Mouse (Mus musculus): Measurements from ENCODE around the gene Glod4. TPM values are rescaled to one million over a fixed set of nuclear protein-coding genes. Genes with fewer than 3 reads are reported as not detected.
A peak's percentile ranks its signal among the peaks of the same experiment; 100 is the strongest.

Gene Glod4
- polyA plus RNA-seq, 1 experiment from 2014 or later: 126 TPM

DNA sequence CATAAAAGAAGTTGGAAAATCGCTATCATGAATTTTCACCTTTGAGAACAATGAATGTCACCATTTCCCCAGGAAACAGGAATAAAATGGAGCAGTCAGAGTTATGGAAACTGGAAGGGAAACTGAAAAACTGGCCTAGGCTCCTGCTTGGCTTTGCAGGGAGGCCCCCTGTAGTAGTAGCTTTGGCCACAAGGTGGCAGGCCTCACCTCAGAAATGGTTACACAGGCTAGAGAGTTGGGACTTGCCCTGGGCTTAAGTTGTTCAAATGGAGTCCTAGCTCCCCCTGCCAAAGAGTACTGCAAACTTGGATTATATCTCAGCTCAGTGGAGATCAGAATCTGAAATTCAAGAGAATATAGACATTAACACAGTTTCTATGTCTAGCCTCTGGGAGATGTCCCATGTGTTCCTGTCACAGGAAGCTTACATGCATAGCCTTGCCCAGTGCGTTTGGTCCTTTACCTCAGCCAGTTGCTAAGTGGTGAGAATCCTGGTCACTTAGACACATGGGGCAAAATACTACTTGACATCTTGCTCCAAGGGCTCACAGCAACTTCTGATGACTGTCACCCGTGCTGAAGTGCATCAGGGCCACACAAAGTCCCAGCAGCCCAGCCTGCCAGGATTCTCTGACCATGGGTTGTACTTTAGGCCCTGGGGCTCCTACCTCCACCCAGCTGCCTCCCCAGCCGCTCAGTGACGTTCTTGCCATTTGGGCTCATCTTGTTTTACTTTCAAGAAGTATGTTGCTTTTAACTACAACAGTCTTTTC lies 9.8 kb upstream of the Glod4 start:
- no peaks in the 10 kb centered on the region for H3K27me3 ChIP-seq (ENCODE audit: control insufficient read depth, insufficient read depth, low read length)
- ATAC-seq (ENCODE audit: insufficient read depth, low FRiP score): peak; percentile 79; the same call in 1 of the 2 replicates
- WGBS: 44% methylated on average over 5 of the region's 5 CpGs
- H3K36me3 ChIP-seq (ENCODE audit: control insufficient read depth, insufficient read depth, low read length): no peaks in the 10 kb centered on the region
- no peak overlapping the region for H3K9ac ChIP-seq (ENCODE audit: low read length)
- peak overlapping the region; percentile 46 for H3K27ac ChIP-seq (ENCODE audit: low read length)
- H3K4me1 ChIP-seq (ENCODE audit: control insufficient read depth, insufficient read depth, low read length): peaks cover 9% of the 10 kb centered on the region
- H3K4me2 ChIP-seq (ENCODE audit: low read depth, low read length): no peak overlapping the region
- H3K9me3 ChIP-seq (replicated peaks; ENCODE audit: control insufficient read depth, low read length): no peaks in the 10 kb centered on the region
- no peak overlapping the region for H3K4me3 ChIP-seq (replicated peaks; ENCODE audit: low read length)

GRCm38 (mm10) chr11:76252036-76252435 lies 8.5 kb upstream of the Glod4 start:
- Histone ChIP-seq H3K4me2 (ENCODE audit: low read depth, low read length) (no peak overlapping the region), H3K36me3 (ENCODE audit: control insufficient read depth, insufficient read depth, low read length) (no peaks in the 10 kb centered on the region), H3K27ac (ENCODE audit: low read length) (peak overlapping the region; percentile 71), H3K4me3 (replicated peaks; ENCODE audit: low read length) (no peak overlapping the region), H3K4me1 (ENCODE audit: control insufficient read depth, insufficient read depth, low read length) (peaks cover 9% of the 10 kb centered on the region), H3K9ac (ENCODE audit: low read length) (no peak overlapping the region), H3K9me3 (replicated peaks; ENCODE audit: control insufficient read depth, low read length) (no peaks in the 10 kb centered on the region), H3K27me3 (ENCODE audit: control insufficient read depth, insufficient read depth, low read length) (no peaks in the 10 kb centered on the region)
- WGBS: 46% methylated on average over 3 of the region's 3 CpGs
- no peak for ATAC-seq (ENCODE audit: insufficient read depth, low FRiP score)

DNA sequence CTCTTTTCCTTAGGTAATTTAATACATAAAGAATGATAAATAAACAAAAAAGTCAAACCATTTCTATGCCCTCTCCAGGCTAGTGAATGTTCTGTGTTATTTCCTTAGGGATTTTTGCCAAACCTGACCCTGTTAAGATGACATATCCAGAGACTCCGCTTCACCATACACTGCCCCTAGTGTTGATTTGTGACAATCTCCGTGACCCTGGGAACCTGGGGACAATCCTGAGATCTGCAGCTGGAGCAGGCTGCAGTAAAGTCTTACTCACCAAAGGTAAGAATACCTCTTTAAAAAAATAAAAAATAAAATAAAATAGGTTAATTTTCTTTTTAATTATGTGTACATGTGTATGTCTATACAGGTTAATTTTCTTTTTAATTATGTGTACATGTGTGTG lies 3.7 kb upstream of the Glod4 start:
- no peak overlapping the region for H3K27ac ChIP-seq (ENCODE audit: low read length)
- peaks cover 8% of the 10 kb centered on the region for H3K4me1 ChIP-seq (ENCODE audit: control insufficient read depth, insufficient read depth, low read length)
- no peaks in the 10 kb centered on the region for H3K9me3 ChIP-seq (replicated peaks; ENCODE audit: control insufficient read depth, low read length)
- no peak overlapping the region for H3K4me2 ChIP-seq (ENCODE audit: low read depth, low read length)
- H3K4me3 ChIP-seq (replicated peaks; ENCODE audit: low read length): no peak overlapping the region
- no peak for ATAC-seq (ENCODE audit: insufficient read depth, low FRiP score)
- H3K36me3 ChIP-seq (ENCODE audit: control insufficient read depth, insufficient read depth, low read length): 0 out of 2 replicates have a peak, but pooled peaks cover 5% of the 10 kb centered on the region
- no peaks in the 10 kb centered on the region for H3K27me3 ChIP-seq (ENCODE audit: control insufficient read depth, insufficient read depth, low read length)
- H3K9ac ChIP-seq (ENCODE audit: low read length): no peak overlapping the region
- WGBS: 51% methylated on average over 2 of the region's 2 CpGs

GRCm38 (mm10) chr11:76246439-76246838 lies 2.9 kb upstream of the Glod4 start:
- H3K4me3 ChIP-seq (replicated peaks; ENCODE audit: low read length): no peak overlapping the region
- H3K27me3 ChIP-seq (ENCODE audit: control insufficient read depth, insufficient read depth, low read length): no peaks in the 10 kb centered on the region
- H3K4me1 ChIP-seq (ENCODE audit: control insufficient read depth, insufficient read depth, low read length): peaks cover 13% of the 10 kb centered on the region
- H3K27ac ChIP-seq (ENCODE audit: low read length): no peak overlapping the region
- 0 out of 2 replicates have a peak, but pooled peaks cover 5% of the 10 kb centered on the region for H3K36me3 ChIP-seq (ENCODE audit: control insufficient read depth, insufficient read depth, low read length)
- no peak overlapping the region for H3K4me2 ChIP-seq (ENCODE audit: low read depth, low read length)
- H3K9me3 ChIP-seq (replicated peaks; ENCODE audit: control insufficient read depth, low read length): no peaks in the 10 kb centered on the region
- no peak for ATAC-seq (ENCODE audit: insufficient read depth, low FRiP score)
- no peak overlapping the region for H3K9ac ChIP-seq (ENCODE audit: low read length)

- no peak for ATAC-seq (ENCODE audit: insufficient read depth, low FRiP score)
Measured at GRCm38 (mm10) chr11:76243811-76244546, 454 bp upstream of the Glod4 start.

GRCm38 (mm10) chr11:76239750-76240149 lies 3.8 kb downstream of the Glod4 start:
- Histone ChIP-seq H3K9me3 (replicated peaks; ENCODE audit: control insufficient read depth, low read length) (no peaks in the 10 kb centered on the region), H3K36me3 (ENCODE audit: control insufficient read depth, insufficient read depth, low read length) (0 out of 2 replicates have a peak, but pooled peaks cover 7% of the 10 kb centered on the region), H3K4me3 (replicated peaks; ENCODE audit: low read length) (no peak overlapping the region), H3K9ac (ENCODE audit: low read length) (no peak overlapping the region), H3K27ac (ENCODE audit: low read length) (no peak overlapping the region), H3K4me1 (ENCODE audit: control insufficient read depth, insufficient read depth, low read length) (peaks cover 13% of the 10 kb centered on the region), H3K4me2 (ENCODE audit: low read depth, low read length) (no peak overlapping the region), H3K27me3 (ENCODE audit: control insufficient read depth, insufficient read depth, low read length) (no peaks in the 10 kb centered on the region)
- no peak for ATAC-seq (ENCODE audit: insufficient read depth, low FRiP score)
- WGBS: 96% methylated on average over 2 of the region's 2 CpGs

More at GRCm38 (mm10) chr11:76243811-76244546, 454 bp upstream of the Glod4 start:
- H3K4me3 ChIP-seq (replicated peaks; ENCODE audit: low read length): peak overlapping the region; percentile 74
- H3K4me2 ChIP-seq (ENCODE audit: low read depth, low read length): peak overlapping the region; percentile 92
- H3K9me3 ChIP-seq (replicated peaks; ENCODE audit: control insufficient read depth, low read length): no peaks in the 10 kb centered on the region
- 0 out of 2 replicates have a peak, but pooled peaks cover 5% of the 10 kb centered on the region for H3K36me3 ChIP-seq (ENCODE audit: control insufficient read depth, insufficient read depth, low read length)
- peak overlapping the region; percentile 22; the same call in 1 of the 2 replicates for H3K27ac ChIP-seq (ENCODE audit: low read length)
- peaks cover 13% of the 10 kb centered on the region for H3K4me1 ChIP-seq (ENCODE audit: control insufficient read depth, insufficient read depth, low read length)
- no peaks in the 10 kb centered on the region for H3K27me3 ChIP-seq (ENCODE audit: control insufficient read depth, insufficient read depth, low read length)
- WGBS: 2% methylated on average over 34 of the region's 34 CpGs
- H3K9ac ChIP-seq (ENCODE audit: low read length): peak overlapping the region; percentile 87

DNA sequence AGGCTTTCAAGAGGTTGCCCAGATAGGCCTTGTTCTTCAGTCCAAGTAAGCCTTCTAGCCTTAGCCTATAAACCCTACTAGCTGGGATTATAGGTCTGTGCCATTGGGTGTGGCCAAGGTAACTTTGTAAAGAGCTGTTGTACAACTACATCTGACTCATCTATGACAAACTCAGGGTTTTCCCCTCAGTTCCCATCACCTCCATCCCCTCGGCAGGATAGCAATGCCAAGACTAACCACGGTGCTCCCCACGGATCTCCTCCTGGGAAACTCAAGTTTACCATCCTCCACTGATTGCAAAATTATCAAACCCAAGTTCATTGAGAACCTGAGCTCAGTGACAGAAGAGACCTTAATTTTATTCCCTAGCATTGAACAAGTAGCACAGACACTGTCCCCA lies 7.4 kb downstream of the Glod4 start:
- Histone ChIP-seq H3K4me3 (replicated peaks; ENCODE audit: low read length) (no peak overlapping the region), H3K27me3 (ENCODE audit: control insufficient read depth, insufficient read depth, low read length) (no peaks in the 10 kb centered on the region), H3K4me2 (ENCODE audit: low read depth, low read length) (no peak overlapping the region), H3K4me1 (ENCODE audit: control insufficient read depth, insufficient read depth, low read length) (no peaks in the 10 kb centered on the region), H3K36me3 (ENCODE audit: control insufficient read depth, insufficient read depth, low read length) (peaks cover 15% of the 10 kb centered on the region; the same call in 1 of the 2 replicates), H3K9ac (ENCODE audit: low read length) (no peak overlapping the region), H3K9me3 (replicated peaks; ENCODE audit: control insufficient read depth, low read length) (no peaks in the 10 kb centered on the region), H3K27ac (ENCODE audit: low read length) (no peak overlapping the region)
- WGBS: 88% methylated on average over 3 of the region's 3 CpGs
- ATAC-seq (ENCODE audit: insufficient read depth, low FRiP score): no peak

DNA sequence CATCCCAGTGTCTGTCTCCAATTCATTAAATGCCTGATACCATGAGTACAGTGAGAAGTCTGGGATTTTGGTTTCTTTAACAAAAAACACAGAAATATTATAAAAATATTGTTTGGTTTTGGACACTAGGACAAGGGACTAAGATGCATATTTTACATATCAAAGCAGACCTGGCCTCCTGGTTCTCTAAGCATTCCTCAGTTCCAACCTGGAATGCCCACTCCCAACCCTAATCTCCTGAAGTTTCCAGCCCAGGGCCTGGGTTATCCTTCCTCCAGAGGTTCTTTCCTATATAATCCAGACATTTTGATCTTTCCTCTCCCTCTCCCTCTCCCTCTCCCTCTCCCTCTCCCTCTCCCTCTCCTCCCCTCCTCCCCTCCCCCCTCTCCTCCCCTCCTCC lies 18.5 kb downstream of the Glod4 start:
- ATAC-seq (ENCODE audit: insufficient read depth, low FRiP score): no peak
- Histone ChIP-seq H3K4me2 (ENCODE audit: low read depth, low read length) (no peak overlapping the region), H3K27ac (ENCODE audit: low read length) (no peak overlapping the region), H3K36me3 (ENCODE audit: control insufficient read depth, insufficient read depth, low read length) (peaks cover 4% of the 10 kb centered on the region; the same call in 1 of the 2 replicates), H3K27me3 (ENCODE audit: control insufficient read depth, insufficient read depth, low read length) (no peaks in the 10 kb centered on the region), H3K4me1 (ENCODE audit: control insufficient read depth, insufficient read depth, low read length) (no peaks in the 10 kb centered on the region), H3K4me3 (replicated peaks; ENCODE audit: low read length) (no peak overlapping the region), H3K9ac (ENCODE audit: low read length) (no peak overlapping the region), H3K9me3 (replicated peaks; ENCODE audit: control insufficient read depth, low read length) (no peaks in the 10 kb centered on the region)

DNA sequence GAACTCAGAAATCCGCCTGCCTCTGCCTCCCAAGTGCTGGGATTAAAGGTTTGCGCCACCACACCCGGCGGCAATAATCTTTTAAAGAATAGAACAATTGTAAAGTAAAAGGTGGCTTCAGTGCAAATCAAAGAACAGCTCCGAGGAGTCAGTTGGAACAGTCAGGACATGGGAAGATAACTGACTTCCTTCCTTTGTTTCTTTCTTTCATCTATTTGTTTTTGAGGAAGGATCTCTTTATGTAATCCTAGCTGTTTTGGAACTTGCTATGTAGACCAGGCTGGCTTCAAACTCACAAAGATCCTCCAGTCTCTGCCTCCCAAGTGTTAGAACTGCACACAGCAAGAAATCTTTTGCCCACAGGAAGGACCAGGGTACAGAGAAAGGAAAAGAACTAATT lies 18.9 kb downstream of the Glod4 start:
- Histone ChIP-seq H3K4me2 (ENCODE audit: low read depth, low read length) (no peak overlapping the region), H3K36me3 (ENCODE audit: control insufficient read depth, insufficient read depth, low read length) (peaks cover 4% of the 10 kb centered on the region; the same call in 1 of the 2 replicates), H3K9me3 (replicated peaks; ENCODE audit: control insufficient read depth, low read length) (no peaks in the 10 kb centered on the region), H3K27ac (ENCODE audit: low read length) (no peak overlapping the region), H3K4me3 (replicated peaks; ENCODE audit: low read length) (no peak overlapping the region), H3K27me3 (ENCODE audit: control insufficient read depth, insufficient read depth, low read length) (no peaks in the 10 kb centered on the region), H3K9ac (ENCODE audit: low read length) (no peak overlapping the region), H3K4me1 (ENCODE audit: control insufficient read depth, insufficient read depth, low read length) (no peaks in the 10 kb centered on the region)
- no peak for ATAC-seq (ENCODE audit: insufficient read depth, low FRiP score)
- 95% methylated on average over 5 of the region's 5 CpGs for WGBS
